Mouse (Mus musculus) lung, postnatal 4 days (tissue): ENCODE measurements around the gene Dgcr8.
A peak's percentile ranks its signal among the peaks of the same experiment; 100 is the strongest.

Experiments used
- DNase-seq, 2 experiments: peaks; one replicate each; pipeline ENCODE4 v3.0.0; 2021

The Dgcr8 gene

GRCm38 (mm10) chr16:18248433-18249363 is 40.3 kb downstream of the Dgcr8 start, which contains the start of the genes Trmt2a and Ranbp1:
TSS of gene Trmt2a (plus strand) at chr16:18248679.
TSS of gene Ranbp1 (minus strand) at chr16:18248732.
- DNase-seq, result peak; percentile 98 to 100

DNA sequence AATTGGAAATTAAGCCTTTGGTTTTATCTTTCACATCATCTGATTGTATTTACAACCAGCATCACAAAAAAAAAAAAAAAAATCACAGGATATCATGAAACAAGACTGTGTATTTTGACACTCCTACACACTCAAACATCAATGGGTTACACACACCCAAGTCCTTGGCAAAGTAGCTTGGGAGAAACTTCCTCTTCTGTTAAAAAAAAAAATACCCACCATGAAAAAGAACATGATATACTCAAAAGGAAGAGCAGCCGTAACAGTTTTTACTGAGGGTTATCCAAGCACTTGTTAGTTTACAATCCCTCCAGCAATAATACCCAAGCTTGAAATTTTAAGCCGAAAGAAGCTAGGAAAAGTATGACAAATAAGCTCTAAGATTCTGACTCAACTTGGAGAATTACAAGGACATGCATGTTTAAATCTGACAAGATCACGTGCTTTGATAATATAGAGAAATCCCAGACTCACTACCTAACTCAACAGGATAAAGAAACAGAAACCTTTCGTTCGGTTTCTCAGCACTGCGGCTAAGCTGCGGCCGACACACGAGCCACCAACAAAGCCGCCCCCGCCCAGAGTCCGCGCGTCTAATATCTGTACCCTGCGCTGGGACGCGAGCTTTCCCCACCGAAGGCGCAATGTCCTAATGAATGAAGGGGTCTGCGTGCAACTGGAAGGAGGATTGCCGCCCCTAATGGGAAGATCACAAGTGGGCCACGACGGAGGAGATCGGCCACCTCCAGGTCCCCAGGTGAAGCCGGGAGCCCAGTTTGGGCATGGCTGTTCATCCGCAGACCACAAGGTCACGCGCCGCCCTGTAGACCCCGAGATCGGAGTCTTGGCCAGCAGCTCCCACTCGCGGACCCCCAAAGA is 41.3 kb downstream of the Dgcr8 start:
- peak in 1 of 2 experiments; percentile 31 for DNase-seq

DNA sequence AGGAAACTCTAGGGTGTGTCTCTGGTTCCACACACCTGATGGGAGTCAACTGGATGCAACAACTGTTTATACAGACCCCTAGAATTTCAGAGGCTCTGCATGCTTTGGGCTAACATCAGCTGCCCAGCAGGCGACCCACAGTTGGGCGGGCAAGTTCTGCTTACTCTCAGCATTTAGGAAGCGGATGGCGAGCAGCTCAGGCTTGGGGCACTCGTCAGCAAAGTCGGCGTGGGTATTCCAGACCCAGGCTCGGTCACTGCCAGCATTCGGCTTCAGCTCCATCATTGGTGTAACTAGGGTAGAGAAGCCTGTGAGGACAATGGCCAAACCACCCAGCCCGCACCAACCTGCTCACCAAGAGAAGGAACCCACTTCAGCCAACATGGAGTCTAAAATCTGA is 47.5 kb downstream of the Dgcr8 start:
- no peak for DNase-seq

GRCm38 (mm10) chr16:18236676-18237501 is 52.2 kb downstream of the Dgcr8 start:
- DNase-seq, result no peak

DNA sequence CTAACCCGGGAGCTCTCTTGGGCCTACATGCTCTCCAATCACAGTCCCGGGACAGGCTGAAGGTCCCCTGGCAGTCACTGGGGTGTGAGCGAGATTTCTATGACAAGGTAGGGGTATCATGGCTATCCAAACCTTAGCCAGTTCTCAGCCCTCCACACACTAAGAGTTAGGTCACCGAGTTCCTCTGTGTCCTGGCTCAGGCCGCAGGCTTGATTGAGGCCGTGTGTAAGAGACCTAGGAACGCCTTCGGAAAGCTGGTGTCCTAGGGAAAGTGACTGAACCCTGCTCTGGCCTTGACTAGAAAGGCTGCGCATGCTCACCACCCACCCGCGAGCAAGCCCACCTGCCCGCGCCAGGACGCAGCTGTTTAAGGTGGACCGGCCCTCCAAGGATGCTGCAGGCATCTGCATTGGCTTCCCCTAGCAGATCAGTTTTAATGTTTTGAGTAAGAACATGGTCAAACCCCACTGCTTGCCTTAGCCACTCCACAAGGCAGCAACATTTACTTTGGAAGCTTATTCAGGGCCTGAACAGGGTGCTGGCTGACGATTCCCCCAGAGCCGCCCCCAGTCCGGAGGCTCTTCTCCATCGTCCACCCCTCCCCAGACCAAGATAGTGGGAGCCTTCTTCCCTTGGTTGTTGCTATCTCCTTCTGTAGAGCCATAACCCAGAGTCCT is 53.5 kb downstream of the Dgcr8 start:
- DNase-seq, result peak; percentile 72 to 78

DNA sequence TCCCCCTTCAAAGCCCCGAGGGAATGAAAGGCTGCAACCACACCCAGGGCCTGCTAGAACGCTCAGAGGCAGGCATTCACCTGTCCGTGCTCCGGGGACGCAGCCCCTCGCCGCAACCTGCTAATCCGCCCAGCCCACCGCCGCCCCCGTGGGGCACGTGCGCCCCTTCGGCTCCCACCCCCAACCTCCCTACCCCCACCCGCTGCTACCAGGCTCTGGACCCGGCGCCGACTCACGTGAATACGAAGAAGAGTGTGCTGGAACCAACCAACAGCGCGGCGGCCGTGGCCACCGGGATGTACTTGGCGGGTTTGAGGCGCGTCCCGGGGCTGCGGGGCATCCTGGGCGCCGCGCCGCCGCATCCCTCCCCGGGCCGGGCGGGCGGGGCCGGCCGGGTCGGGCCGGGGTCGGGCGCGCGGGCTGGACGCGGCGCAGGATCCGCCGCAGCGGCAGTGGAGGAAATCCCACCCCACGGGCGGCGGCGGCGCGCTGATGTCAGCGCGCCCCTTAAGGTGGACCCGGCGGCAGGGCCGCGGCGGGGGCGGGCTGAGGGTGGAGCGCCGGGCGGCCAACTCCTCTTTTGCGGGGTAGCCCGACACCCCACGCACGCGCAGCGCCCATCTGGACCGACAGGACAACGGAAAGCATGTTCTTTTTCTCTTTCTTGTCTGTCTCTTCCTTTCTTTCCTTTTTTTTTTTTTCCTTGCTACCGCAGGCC is 54.2 kb downstream of the Dgcr8 start, which contains the start of gene Zdhhc8:
TSS of gene Zdhhc8 (minus strand) at position 466 of the 718 bp plus-strand sequence.
- peak; percentile 82 to 88 for DNase-seq

- peak in 1 of 2 experiments; percentile 22 for DNase-seq
Observed at GRCm38 (mm10) chr16:18233919-18234670, 55.0 kb downstream of the Dgcr8 start.

DNA sequence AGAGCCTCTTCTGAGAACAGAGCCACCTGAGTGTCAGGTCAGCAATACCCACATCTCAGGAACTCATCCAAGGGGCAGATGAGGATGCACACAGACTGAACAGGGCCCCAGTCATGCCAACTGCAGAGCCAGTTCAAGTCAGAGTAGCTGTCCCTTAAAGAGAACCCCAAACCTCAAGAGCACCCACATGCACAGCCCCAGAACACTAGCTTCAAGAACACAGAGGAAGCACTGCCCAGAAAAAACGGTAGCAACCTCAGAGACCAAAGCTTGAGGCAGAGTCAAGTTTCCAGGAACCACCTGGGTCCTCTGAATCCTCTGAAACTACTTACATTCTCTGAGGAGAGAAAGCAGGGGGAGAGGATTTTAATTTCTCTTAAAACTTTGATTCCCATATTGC is 55.6 kb downstream of the Dgcr8 start:
- no peak for DNase-seq

GRCm38 (mm10) chr16:18231451-18231850 is 57.6 kb downstream of the Dgcr8 start:
- DNase-seq, result peak in 1 of 2 experiments; percentile 15

GRCm38 (mm10) chr16:18231047-18231446 is 58.0 kb downstream of the Dgcr8 start:
- peak in 1 of 2 experiments; percentile 14 for DNase-seq

DNA sequence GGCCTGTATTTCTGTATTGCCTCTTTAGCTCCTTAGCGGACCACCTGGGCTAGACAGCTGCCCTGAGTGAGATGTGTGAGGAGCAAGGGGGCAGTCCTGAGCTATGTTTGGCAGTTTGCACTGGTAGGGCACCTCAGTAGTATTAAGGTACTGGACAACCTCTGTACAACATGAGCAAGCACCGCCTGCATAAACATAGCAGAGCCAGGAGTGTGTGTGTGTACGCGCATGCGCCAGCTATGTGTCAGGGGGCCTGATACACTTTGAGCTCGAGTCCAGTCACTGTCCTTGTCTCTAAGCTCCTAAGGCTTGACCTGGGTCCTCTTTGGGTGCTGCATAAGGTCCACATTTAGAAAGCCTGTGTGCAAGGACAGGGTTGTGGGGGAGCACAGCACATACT is 58.4 kb downstream of the Dgcr8 start:
- peak in 1 of 2 experiments; percentile 15 for DNase-seq

- peak in 1 of 2 experiments; percentile 39 for DNase-seq
Observed at GRCm38 (mm10) chr16:18229622-18230021, 59.4 kb downstream of the Dgcr8 start.

- peak in 1 of 2 experiments; percentile 20 for DNase-seq
Observed at GRCm38 (mm10) chr16:18228856-18229255, 60.2 kb downstream of the Dgcr8 start.

GRCm38 (mm10) chr16:18227897-18228422 is 61.1 kb downstream of the Dgcr8 start:
- no peak for DNase-seq

- DNase-seq, result no peak
Observed at GRCm38 (mm10) chr16:18227187-18227586, 61.9 kb downstream of the Dgcr8 start.

DNA sequence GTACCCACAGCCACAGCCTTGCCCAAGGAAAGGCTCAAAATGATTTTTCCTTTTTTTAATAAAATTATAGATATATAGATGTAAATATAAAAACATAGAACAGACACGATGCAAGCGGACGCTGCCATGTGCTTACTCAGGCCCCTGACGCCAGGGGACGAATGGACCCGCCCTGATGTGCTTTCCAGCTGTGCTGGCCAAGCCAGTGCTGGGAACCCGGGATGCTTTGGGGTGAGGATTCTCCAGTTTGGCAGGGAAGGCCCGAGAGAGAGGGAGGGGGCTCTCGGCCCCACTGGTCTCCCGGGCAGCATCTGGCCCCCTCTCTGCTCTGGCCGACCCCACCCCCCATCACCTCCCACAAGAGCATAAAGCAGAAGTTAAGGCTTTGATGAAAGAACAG is 66.9 kb downstream of the Dgcr8 start:
- DNase-seq, result no peak

DNA sequence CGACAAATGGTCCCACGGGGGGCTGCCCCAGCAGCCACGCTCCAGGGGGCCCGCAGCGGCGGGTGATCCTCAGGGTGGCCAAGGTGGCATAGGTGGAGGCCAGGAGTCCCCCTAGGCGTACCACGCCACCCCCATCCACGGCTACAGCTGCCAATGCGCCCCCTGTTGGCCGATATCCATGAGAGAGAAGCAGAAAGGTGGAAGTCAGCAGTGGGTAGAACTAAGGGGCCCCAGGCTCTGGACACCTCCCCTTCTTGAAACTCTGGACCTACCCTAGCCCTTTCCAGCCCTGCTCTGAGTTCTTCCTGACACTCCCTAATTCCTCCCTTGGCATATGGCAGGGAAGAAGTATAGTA is 67.5 kb downstream of the Dgcr8 start:
- DNase-seq, result no peak

- DNase-seq, result no peak
Observed at GRCm38 (mm10) chr16:18220856-18221542, 68.0 kb downstream of the Dgcr8 start.

DNA sequence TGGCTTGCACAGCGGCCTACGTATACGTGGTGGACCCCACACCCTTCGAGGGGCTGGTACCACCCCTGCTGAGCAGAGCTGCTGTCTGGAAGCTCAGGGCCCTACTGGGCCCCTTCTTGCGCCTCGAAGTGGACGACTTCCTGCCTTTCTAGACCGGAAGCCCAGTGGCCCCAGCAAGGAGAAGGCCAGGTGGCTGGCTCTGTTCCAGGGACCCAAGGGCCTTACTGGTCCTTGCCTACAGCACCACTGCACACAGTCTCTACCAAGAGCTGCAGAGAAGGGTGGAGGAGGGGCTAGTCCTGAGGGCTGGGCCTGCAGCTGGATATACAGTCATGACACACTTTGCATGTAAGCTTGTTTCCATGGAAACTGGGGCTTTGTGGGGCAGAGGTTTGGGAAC is 69.0 kb downstream of the Dgcr8 start:
- DNase-seq, result peak; percentile 43 to 65
